Mouse (Mus musculus): ENCODE measurements around the gene Acadm.

The Acadm gene

GRCm38 (mm10) chr3:153902595-153902994 is 41.8 kb downstream of the Acadm start:
- DNase-seq (ENCODE audit: low spot score), result no peak

- DNase-seq (ENCODE audit: low spot score), result no peak
Observed at GRCm38 (mm10) chr3:153901904-153902303, 42.5 kb downstream of the Acadm start.

GRCm38 (mm10) chr3:153897216-153897615 is 47.2 kb downstream of the Acadm start:
- no peak for DNase-seq (ENCODE audit: low spot score)

- DNase-seq (ENCODE audit: low spot score), result no peak
Observed at GRCm38 (mm10) chr3:153895454-153895853, 49.0 kb downstream of the Acadm start.

- DNase-seq (ENCODE audit: low spot score), result no peak
Observed at GRCm38 (mm10) chr3:153889188-153889781, 55.1 kb downstream of the Acadm start.

- no peak for DNase-seq (ENCODE audit: low spot score)
Observed at GRCm38 (mm10) chr3:153888141-153888540, 56.3 kb downstream of the Acadm start.

- no peak for DNase-seq (ENCODE audit: low spot score)
Observed at GRCm38 (mm10) chr3:153886296-153886695, 58.1 kb downstream of the Acadm start.

Measured in embryo, embryonic 10 days (tissue).